Mouse (Mus musculus) v-Abl transformed pro-B cells (cell line): ENCODE measurements around the gene Slc31a1.

Experiments
- in situ Hi-C, 2 experiments: fragments of 400-800 bp; cut with MboI; formaldehyde crosslinking; loops; one replicate each; pipeline ENCODE4 v1.15.1; 2025; ENCODE audit not compliant: unreplicated experiment in 2 of 2

The Slc31a1 gene

DNA sequence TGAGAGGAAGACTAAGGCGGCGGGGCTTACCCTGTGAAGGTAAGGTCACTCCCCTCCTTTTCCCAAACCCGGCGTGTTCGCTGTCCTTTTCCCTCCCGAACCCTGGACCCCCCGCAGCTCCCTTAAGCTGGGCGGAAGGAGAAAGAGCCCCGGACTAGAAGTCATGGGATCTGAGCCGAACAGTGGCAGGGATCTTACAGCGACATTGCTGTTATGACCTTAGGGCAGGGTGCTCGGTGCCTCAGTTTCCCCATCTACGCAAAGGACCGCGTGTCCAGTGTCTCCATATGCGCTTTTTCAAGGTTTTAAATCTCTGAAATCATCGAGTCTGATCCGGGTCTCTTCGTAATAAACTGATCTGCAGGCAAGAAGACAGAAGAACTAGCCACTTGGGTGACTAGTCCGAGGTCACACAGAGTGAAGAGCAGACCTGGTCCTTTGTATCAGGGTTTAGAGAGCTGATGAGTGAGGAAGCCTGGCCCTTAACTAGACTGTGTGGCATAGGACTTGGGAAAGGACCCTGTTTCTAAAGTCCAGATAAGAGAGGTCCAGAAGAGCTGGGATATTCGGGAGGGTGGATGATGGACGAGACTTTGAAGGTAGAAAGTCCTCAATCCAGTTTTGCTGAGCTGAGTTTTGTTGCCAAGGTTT, 403 bp downstream of the Slc31a1 start:
- in situ Hi-C loops = loop anchor here (5.0 to 25.0 kb wide), 2 partner anchors 41 to 1026 kb away; no protein-coding TSS in a partner anchor

DNA sequence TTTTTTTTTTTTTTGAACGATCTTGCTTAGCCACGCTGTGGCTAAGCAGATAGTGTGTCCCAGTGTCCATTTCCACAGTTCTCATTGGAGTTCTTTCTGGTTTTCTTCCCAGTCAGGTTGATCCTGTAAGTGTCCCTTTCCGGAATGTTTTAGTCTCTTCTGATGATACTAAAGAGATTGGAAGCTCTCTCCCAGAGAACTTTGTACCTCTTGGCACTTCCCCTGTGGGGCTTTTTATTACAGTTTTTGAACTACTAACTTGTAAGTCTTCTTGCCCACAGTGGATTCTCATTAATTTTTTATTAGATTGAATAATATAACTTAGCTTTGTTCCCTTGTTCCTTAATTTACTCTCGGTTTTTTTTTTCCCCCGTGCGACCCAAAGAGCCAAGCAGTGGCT, 1.0 kb downstream of the Slc31a1 start:
- in situ Hi-C loops = loop anchor here (5.0 to 25.0 kb wide), 2 partner anchors 41 to 1026 kb away; no protein-coding TSS in a partner anchor

DNA sequence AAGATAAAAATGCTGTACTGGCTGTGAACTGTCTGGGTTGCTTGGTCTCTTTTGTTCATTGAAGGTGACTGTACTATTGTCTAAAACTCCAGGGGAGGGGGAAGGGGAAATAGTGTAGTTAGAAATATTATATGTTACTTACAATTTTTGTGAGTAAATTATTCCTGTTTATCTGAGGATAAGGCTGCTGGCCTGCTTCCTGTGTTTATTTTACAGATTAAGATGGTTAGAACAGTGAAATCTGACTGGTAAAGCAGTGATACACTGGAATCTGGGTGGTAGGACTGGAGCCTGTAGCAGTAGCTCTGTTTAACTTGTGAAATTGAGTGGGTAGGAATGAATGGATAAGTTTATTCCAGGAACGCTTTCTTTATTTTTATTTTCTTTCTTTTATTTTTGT, 1.5 kb downstream of the Slc31a1 start:
- in situ Hi-C loops = loop anchor here (5.0 to 25.0 kb wide), 2 partner anchors 40 to 1025 kb away; no protein-coding TSS in a partner anchor

DNA sequence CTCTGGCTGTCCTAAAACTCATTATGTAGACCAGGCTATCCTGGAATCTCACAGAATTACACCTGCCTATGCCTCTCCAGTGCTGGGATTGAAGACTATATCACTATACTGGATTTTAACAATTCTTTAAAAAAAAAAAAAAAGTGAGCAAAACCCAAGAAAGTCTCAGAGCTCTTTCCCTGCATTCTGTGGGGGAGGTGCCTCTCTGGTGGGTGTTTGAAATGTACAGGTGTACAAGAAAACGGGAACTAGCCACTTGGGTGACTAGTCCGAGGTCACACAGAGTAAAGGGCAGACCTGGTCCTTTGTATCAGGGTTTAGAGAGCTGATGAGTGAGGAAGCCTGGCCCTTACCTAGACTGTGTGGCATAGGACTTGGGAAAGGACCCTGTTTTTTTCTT, 1.9 kb downstream of the Slc31a1 start:
- in situ Hi-C loops = loop anchor here (5.0 to 25.0 kb wide), 2 partner anchors 40 to 1025 kb away; no protein-coding TSS in a partner anchor

DNA sequence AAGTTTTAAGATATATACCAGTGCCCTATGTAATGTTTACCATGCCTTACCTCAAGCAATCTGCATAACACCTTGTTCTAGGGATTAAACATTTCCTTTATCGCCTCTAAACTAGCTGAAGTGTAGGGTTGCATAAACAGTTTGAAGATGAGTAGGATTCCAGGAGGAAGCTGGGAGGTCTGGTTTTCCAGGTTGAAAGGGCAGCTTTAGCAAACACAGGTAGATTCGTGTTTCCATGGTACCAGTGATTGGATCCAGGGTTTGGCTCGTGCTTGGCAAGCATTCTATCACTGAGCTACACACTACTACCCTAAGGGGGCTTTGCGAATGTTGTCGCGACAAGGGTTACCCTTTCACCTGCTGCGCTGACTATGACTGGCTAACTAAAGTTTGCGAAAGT, 3.8 kb downstream of the Slc31a1 start:
- in situ Hi-C loops = loop anchor here (5.0 to 25.0 kb wide), 2 partner anchors 38 to 1023 kb away; no protein-coding TSS in a partner anchor

DNA sequence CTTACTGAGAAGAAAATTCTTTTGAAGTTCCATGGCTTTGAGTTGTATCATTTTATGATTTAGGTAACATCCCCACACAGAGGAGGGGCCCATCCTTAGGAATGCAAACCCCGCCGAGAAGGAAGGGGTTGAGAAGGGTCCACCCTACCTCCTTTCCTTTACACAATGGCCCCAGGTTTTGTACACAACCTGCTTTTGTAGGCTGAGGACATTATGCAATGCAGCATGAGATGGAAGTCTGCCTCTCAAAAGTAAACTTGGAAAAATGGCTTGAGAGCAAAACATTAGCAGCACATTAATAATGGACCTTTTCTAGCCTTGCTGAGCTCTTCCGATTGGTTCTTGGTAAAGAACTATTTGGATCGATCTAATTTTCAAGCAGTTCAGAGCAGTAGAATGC, 5.8 kb downstream of the Slc31a1 start:
- in situ Hi-C loops = loop anchor here in 1 of 2 experiments (25.0 kb wide), 1 partner anchor 1021 kb away; no protein-coding TSS in a partner anchor

DNA sequence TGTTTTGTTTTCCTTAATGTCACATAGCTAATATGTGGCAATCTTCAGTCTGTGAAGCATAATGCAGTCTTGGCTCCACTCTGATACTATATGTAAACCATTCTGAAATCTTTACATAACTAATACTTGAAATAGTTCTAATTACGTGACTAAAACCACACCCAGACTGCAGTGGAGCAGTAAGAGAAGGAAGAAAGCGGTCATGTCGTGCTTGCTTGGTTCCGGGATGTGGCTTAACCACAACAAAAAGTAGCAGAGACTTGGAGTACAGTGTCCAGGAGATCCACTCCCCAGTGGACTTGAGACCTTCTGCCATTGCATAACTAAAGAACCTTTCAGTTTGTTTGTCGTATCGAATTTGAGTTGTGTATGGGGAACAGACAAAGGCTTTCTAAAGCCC, 7.1 kb downstream of the Slc31a1 start:
- in situ Hi-C loops = loop anchor here in 1 of 2 experiments (25.0 kb wide), 1 partner anchor 1020 kb away; no protein-coding TSS in a partner anchor

DNA sequence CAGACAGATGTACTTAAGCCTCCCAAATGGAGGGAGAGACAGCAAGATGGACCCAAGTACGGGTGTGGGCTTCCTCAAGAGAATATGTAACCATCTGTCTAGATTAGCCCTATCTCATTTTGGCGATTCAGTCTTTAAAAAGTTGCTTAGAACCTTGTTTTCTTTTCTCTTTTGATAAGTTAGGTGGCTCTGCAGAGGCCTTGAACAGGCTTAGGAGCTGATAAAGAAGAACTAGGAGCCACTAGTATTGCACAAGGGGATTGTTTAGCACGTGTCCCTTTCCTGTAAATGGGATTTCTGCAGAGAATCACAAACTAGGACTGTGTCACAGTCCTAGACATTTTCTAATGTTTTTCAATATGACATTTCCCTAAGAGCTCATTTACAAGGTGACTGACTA, 8.6 kb downstream of the Slc31a1 start:
- in situ Hi-C loops = loop anchor here in 1 of 2 experiments (25.0 kb wide), 1 partner anchor 1018 kb away; no protein-coding TSS in a partner anchor

DNA sequence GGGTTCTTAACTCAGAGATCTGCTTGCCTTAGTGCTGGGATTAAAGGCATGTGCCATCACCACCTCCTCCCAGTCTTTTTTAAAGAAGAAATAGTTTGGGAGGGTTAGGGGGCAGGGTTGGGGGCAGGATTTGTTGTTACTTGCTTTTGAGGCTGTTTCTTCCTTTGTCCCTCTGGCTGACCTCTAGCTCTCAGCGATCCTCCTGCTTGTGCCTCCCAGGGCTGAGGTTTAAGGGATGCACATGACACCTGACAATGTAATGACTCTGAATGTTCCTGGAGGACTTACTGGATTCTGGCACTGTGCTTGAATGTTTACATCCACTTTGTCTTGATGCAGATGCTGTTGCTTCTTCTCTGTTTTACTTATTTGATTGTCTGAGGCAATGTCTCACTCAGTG, 11.9 kb downstream of the Slc31a1 start:
- in situ Hi-C loops = loop anchor here in 1 of 2 experiments (25.0 kb wide), 1 partner anchor 1015 kb away; no protein-coding TSS in a partner anchor

DNA sequence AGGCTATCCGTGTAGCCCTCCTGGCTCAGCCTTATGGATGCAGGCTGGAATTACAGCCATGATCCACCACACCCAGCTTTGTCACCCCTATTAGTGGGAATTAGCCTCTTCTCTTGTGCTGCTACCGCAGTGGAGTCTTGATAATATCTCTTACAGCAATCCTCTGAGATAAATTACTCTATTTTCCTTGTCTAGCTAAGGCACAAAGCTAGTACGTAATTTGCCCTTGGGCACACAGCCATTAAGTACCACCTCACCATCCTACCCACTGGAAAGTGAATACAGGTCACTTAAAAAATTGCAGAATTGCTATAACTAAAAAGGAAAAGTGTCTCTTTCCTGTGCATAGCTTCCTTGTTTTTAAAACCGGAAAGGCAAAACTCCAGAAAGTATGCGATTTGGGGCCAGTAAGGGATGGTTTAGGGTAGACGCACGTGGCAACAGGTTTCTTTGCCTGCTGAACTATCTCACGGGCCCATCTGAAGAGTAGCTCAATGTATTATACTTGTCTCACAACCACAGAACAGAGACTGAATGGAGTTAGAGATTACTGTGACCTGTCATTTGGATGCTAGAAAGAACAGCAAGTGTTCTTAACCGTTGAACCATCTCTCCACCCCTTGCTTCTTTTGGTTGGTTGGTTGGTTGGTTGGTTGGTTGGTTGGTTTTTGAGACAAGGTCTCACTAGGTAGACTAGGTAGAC, 12.4 kb downstream of the Slc31a1 start:
- in situ Hi-C loops = loop anchor here in 1 of 2 experiments (25.0 kb wide), 1 partner anchor 1014 kb away; no protein-coding TSS in a partner anchor

DNA sequence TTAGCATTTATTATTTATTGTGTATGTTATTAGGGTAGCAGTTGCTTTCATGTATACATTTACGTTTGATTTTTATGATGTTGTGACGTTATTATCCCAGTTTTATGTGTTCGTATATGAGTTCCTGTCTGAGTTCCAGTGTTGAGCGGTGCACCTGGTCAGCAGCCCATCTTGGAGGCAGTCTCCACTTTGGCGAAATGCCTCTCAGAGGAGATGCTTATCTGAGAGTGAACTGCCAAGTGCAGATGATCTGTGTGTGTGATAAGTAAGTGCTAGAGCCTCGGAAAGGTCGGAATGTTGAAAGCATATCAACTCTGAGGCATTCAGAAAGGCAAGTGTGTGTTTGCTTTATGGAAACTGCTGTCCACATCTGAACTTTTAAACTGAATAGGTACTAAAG, 13.1 kb downstream of the Slc31a1 start:
- in situ Hi-C loops = loop anchor here in 1 of 2 experiments (25.0 kb wide), 1 partner anchor 1014 kb away; no protein-coding TSS in a partner anchor

DNA sequence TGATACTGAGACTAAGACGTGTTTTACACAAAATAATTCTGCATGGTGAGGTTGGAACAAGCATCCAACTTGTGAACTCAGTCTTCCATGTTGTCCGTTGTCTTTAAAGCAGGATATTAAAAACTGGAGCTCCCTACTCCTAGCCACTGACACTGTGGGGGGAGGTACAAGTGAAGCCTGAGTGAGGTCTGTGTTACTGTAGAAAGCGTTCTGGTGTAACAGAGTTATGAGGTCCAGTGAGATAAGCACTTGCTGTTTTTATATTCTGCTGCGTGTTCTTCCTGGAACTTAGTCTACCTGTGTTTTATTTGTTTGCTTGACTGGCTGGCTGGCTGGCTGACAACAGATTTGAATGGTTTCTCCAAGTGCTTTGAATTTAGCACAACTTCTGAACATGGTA, 13.8 kb downstream of the Slc31a1 start:
- in situ Hi-C loops = loop anchor here in 1 of 2 experiments (25.0 kb wide), 1 partner anchor 1013 kb away; no protein-coding TSS in a partner anchor

DNA sequence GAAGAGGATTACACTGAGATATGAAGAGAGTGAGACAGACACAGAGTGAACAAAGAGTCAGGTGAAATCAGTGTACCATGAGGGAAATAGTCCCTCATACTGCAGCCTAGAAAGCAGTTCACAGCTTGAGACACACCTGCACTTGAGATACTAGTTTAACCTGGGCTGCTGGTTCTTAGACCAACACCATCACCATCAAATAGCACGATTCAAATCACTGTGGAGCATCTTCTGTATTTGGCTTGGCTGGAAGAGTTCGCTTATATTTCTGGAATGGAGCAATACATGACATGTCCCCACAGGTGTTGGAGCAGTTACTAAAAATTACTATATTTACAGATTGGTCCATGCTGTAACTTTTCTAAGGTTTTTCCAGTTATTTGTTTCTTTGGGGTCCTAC, 15.6 kb downstream of the Slc31a1 start:
- in situ Hi-C loops = no loop called here

DNA sequence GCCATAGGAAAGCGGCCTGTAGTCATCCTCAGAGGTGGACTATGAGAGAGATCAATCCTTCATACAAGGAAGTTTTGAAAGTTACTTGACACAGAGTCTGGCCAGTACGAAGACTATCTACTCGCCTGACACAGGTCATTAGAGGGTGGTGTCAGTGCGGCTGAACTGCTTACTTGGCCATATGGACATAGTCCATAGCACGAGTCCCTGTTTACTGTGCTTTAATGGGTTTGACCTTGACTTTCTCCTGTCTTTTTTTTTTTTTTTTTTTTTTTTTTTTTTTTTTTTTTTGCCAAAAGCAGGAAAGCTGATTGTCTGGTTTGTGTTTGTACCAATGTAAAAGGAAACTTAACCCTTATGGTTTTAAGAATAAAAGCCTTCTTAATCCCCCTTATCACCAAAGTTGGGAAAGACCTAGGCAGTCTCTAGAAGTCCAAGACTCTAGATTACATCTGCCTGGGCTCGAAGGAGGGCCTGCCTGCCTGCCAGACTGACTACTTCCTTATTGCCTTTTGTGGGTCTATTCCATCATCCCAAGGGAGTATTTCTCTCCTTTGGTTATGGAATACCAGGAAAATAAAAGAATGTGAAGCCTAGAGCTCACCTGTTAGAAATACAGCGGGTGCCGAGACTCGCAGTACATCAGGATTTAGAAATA, 19.3 kb downstream of the Slc31a1 start:
- in situ Hi-C loops = no loop called here

DNA sequence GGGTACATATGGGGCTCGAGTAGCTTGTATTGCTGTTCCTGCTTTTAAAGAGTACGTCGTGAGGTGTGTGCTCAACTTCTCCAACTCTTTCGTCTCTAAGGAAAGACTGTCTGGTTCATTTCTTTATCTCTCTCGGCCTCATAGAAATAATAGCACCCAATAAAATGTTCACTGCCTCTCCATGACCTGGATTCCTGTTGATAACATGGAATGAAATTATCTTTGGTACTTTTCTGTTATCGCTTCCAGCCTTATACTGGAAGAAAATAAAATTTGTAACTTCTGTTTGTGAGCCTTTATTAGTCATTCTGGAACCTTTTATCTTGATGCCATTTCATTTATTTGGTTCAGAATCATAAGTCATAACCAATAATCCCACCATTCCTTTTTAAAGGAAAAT, 22.7 kb downstream of the Slc31a1 start:
- in situ Hi-C loops = no loop called here

DNA sequence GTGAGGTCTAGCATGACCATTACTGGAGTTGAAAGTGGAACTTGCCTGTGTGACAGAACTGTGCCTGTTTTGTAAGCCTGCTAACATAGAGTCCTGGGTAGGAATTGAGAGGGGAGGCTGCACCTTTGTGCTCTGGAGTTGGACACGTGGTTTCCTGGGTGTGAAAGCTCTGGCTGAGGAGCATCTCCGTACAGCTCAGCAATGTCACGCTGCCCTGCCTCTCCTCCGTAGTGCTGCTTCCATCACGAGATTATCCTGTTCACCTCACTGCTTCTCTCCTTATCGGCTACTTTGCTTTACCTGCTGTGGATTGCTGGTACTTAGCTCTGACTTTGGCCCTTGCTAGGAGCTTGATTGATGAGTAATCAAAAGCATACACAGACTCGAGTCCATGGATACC, 23.2 kb downstream of the Slc31a1 start:
- in situ Hi-C loops = no loop called here

DNA sequence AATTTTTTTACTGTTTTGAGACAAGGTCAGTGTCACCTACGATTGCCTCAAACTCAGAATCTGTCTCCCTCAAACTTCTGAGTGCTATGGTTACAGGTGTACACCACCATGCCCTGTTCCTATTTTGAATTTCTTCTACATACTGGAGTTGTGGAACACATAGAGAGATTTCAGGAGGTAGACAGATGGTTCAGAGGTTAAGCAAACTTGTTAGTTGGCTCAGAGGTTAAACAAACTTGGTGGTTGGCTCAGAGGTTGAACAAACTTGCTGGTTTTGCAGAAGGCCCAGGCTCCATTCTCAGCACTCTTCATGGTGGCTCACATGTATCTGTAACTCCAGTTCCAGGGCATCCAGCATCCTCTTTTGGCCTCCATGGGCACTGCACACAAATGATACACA, 23.6 kb downstream of the Slc31a1 start:
- in situ Hi-C loops = no loop called here

DNA sequence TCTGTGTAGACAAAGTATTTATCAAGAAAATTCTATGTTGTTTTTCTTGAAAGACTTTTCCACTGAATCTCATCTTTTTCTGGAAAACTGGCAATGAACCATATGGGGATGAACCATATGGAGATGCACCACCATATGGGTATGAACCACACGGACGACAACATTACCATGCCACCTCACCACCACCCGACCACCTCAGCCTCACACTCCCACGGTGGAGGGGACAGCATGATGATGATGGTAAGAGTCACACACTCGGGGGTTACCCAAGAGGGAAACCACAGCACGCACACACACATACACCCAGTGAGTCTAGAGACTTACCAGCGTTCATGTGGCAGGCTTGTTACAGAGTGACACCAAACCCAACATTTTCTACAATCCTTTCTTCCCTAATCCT, 24.9 kb downstream of the Slc31a1 start:
- in situ Hi-C loops = no loop called here

DNA sequence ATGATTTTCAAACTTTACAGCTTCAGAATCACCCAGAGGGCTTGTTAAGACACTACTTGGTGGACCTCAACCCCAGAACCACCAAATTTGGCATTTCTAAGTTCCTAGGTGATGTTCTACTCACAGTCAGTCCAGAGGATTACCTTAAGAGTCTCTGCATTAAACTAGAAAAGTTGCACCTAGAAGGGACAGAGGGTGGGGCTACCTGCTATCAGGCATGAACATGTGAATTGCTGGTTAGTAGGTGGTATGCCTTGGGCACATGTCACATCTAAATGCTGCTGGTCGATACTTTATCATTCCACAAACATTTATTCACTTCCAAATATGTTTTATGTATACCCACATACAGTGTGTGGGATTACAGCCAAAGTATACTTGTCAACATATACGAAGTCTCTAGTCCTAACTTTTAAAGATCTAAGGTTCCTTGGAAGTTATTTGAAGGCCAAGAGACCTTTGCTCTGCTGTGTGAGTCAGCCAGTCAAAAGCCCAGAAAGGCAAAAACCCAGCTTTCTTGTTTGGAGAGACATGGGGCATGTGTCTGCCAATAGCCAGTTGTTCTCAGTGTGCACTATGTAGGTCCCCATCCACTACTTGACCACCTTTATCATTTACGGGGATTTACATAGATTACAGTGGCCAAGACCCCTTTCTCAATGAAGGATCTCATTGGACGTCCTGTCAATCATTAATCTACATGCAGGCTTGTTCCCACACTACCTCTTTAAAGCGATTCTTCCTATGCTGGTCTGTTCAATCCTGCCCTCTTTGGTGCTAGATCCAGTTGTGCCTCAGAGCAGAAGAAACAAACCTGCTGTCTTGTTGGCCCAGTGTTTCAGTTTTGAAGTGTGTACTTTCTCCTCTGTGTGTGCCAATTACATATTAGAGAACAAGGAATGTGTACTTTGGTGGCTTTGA, 29.3 kb downstream of the Slc31a1 start:
- in situ Hi-C loops = no loop called here

DNA sequence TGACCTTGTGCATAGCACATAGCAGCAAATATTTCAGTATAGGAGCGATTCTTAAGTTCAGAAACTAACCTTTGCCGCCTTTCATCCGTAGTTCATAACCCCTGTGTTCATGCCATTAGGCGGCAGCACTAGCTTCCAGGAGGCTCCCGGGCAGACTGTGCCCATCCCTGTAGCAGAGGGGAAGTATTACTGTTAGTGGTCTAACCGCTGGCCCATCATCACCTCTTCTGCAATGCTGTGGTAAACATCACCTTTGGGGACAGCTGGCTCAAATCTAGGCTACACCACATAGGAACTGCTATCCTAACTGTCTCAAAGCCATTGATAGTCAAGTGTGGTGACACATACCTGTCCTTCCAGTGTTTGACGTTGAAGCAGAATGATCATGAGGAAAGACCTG, 31.4 kb downstream of the Slc31a1 start:
- in situ Hi-C loops = no loop called here
